Mouse (Mus musculus): ENCODE data around the gene Aym1.

The Aym1 gene

GRCm38 (mm10) chr5:113402702-113403101 is 45.6 kb downstream of the Aym1 start:
- peak; percentile 41 for DNase-seq (ENCODE audit: low read depth, low spot score)

- no peak for DNase-seq (ENCODE audit: low read depth, low spot score)
Observed at GRCm38 (mm10) chr5:113407346-113407745, 50.3 kb downstream of the Aym1 start.
